Mouse (Mus musculus) natural killer cell, adult 2 months (primary cell): Measurements from ENCODE around the gene Zmym4.
A peak's percentile ranks its signal among the peaks of the same experiment; 100 is the strongest.

ENCODE experiments used
- DNase-seq, 2 experiments: peaks; one replicate each; pipeline ENCODE4 v3.0.0; 2022; ENCODE audit warnings: low spot score in 2 of 2

Gene Zmym4

DNA sequence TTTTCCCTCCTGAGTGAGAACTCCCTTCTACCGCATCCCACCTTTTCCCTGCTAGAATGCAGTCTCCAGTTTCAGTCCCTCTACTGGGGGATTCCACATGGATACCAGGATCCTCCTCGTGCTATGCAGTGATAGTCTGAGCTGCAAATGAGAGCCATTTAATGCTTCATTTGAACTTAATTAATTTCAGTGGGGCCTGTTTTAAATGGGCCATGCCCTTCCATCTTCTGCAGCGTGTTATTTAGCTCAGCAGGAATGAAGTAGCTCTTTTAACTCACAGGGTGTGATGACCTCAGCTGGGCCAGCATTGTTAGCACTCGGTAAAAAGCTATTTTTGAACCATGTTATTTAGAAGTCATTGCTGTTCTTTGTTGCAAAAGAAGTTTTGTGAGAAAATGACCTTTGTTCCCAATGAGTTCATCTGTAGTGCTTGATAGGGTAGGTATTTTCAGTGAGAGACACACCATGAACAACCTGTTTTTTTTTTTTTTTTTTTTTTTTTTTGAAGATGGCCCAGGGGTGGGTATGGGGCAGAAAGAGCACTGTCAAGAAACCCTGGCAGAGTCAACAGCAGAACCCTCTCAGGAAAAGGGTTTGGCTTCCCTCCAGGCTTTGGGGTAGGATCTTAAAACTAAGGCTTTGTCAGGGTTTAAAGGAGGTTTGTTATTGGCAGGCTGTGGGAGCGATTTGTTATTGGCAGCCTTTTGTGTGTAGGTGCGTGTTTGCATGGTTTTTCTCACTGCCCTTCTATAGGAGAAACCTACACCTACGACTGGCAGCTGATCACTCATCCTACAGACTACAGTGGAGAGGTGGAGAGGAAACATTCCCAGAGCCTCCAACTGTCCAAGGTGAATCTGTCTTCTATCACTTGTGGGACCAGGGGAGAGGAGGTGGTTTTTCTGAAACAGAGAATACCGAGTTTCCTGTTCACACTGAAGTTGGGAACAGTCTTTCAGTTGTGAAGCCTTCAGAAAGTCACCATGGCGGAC lies 144.7 kb downstream of the Zmym4 start:
- no peak for DNase-seq

DNA sequence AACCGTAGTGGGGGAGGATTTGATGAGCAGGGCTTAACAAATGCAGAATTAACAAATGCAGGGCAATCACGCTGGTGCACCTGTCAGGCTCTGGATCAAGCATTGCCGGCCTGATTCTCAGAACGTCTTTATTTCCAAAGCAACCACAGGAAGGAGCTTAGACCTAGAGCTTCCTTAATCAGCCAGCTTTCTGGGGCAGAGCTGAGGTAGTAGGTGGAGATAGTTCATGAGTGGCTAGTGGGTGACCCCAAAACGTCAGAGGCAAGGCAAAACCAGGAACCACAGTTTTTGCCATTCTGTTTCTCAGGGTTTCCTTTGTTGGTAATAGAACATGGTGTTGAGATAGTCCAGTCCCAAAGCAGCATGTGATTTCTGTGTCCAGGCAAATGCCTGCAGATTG lies 153.1 kb downstream of the Zmym4 start:
- no peak for DNase-seq

- peak; percentile 5 to 26 for DNase-seq
Measured at GRCm38 (mm10) chr4:126813212-126813611, 154.7 kb downstream of the Zmym4 start.
